Mouse (Mus musculus): Measurements from ENCODE around the gene Ctbs. TPM values are rescaled to one million over a fixed set of nuclear protein-coding genes. Genes with fewer than 3 reads are reported as not detected.
"Not testable (repeated sequence)": the region's sequence is repeated elsewhere in the genome, so short reads cannot be mapped to it uniquely, and the experiment has no call there.

The Ctbs gene
- total RNA-seq, 1 experiment = 10.4 TPM

- Histone ChIP-seq H3K27ac (ENCODE audit: insufficient read depth, low read depth, low read length, poor library complexity, severe bottlenecking) (no peak overlapping the region), H3K9ac (ENCODE audit: insufficient read depth, low read depth, low read length, poor library complexity, severe bottlenecking) (no peak overlapping the region), H3K4me1 (ENCODE audit: control insufficient read depth in 2 of 2, insufficient read depth in 2 of 2, low read length in 2 of 2, poor library complexity in 1 of 2) (peaks cover 0 to 13% of the 10 kb centered on the region in 2 experiments; a peak in 1 of 4 replicates), H3K36me3 (ENCODE audit: control insufficient read depth, insufficient read depth, low read length, poor library complexity, severe bottlenecking) (peaks cover 25% of the 10 kb centered on the region), H3K4me3 (ENCODE audit: insufficient read depth in 1 of 2, low read depth in 1 of 2, low read length in 2 of 2, poor library complexity in 1 of 2, severe bottlenecking in 1 of 2) (no peak overlapping the region), H3K9me3 (ENCODE audit: control insufficient read depth, insufficient read depth, low read depth, low read length) (no peaks in the 10 kb centered on the region)
- no peak for TF ChIP-seq ZC3H11A (IDR thresholded peaks at IDR 0.05; ENCODE audit: borderline replicate concordance, low read depth, low read length)
- TF ChIP-seq CHD2 (IDR thresholded peaks at IDR 0.05; ENCODE audit: low read depth, low read length) = no peak
- no peak for TF ChIP-seq HCFC1 (IDR thresholded peaks at IDR 0.05; ENCODE audit: borderline replicate concordance, insufficient read depth, low read length)
- TF ChIP-seq ZNF384 (IDR thresholded peaks at IDR 0.05; ENCODE audit: low read depth, low read length) = no peak
- no peak for TF ChIP-seq MAFK (IDR thresholded peaks at IDR 0.05; ENCODE audit: insufficient read depth, low read depth, low read length)
- DNase-seq (ENCODE audit: low read depth, low spot score) = no peak
- in situ Hi-C loops (cut with MboI; ENCODE audit: low sequenced_read_pairs in 2 of 2, unreplicated experiment in 2 of 2) = no loop called here
Measured at GRCm38 (mm10) chr3:146423710-146424109, 25.9 kb upstream of the Ctbs start.

- Histone ChIP-seq H3K36me3 (ENCODE audit: control insufficient read depth, insufficient read depth, low read length, poor library complexity, severe bottlenecking) (peaks cover 23% of the 10 kb centered on the region), H3K27ac (ENCODE audit: insufficient read depth, low read depth, low read length, poor library complexity, severe bottlenecking) (no peak overlapping the region), H3K9ac (ENCODE audit: insufficient read depth, low read depth, low read length, poor library complexity, severe bottlenecking) (no peak overlapping the region), H3K9me3 (ENCODE audit: control insufficient read depth, insufficient read depth, low read depth, low read length) (no peaks in the 10 kb centered on the region), H3K4me3 (ENCODE audit: insufficient read depth in 1 of 2, low read depth in 1 of 2, low read length in 2 of 2, poor library complexity in 1 of 2, severe bottlenecking in 1 of 2) (no peak overlapping the region), H3K4me1 (ENCODE audit: control insufficient read depth in 2 of 2, insufficient read depth in 2 of 2, low read length in 2 of 2, poor library complexity in 1 of 2) (peaks cover 0 to 13% of the 10 kb centered on the region in 2 experiments; a peak in 1 of 4 replicates)
- in situ Hi-C loops (cut with MboI; ENCODE audit: low sequenced_read_pairs in 2 of 2, unreplicated experiment in 2 of 2) = no loop called here
- TF ChIP-seq CHD2 (IDR thresholded peaks at IDR 0.05; ENCODE audit: low read depth, low read length) = no peak
- no peak for DNase-seq (ENCODE audit: low read depth, low spot score)
Measured at GRCm38 (mm10) chr3:146424306-146424900, 25.2 kb upstream of the Ctbs start.

GRCm38 (mm10) chr3:146425902-146426301 is 23.7 kb upstream of the Ctbs start:
- Histone ChIP-seq H3K9ac (ENCODE audit: insufficient read depth, low read depth, low read length, poor library complexity, severe bottlenecking) (no peak overlapping the region), H3K4me3 (ENCODE audit: insufficient read depth in 1 of 2, low read depth in 1 of 2, low read length in 2 of 2, poor library complexity in 1 of 2, severe bottlenecking in 1 of 2) (no peak overlapping the region), H3K36me3 (ENCODE audit: control insufficient read depth, insufficient read depth, low read length, poor library complexity, severe bottlenecking) (peaks cover 16% of the 10 kb centered on the region), H3K4me1 (ENCODE audit: control insufficient read depth in 2 of 2, insufficient read depth in 2 of 2, low read length in 2 of 2, poor library complexity in 1 of 2) (peaks cover 0 to 13% of the 10 kb centered on the region in 2 experiments; a peak in 1 of 4 replicates), H3K9me3 (ENCODE audit: control insufficient read depth, insufficient read depth, low read depth, low read length) (no peaks in the 10 kb centered on the region), H3K27ac (ENCODE audit: insufficient read depth, low read depth, low read length, poor library complexity, severe bottlenecking) (no peak overlapping the region)
- in situ Hi-C loops (cut with MboI; ENCODE audit: low sequenced_read_pairs in 2 of 2, unreplicated experiment in 2 of 2) = no loop called here
- no peak for DNase-seq (ENCODE audit: low read depth, low spot score)
- no peak for TF ChIP-seq ZC3H11A (IDR thresholded peaks at IDR 0.05; ENCODE audit: borderline replicate concordance, low read depth, low read length)
- no peak for TF ChIP-seq ZNF384 (IDR thresholded peaks at IDR 0.05; ENCODE audit: low read depth, low read length)
- TF ChIP-seq MAFK (IDR thresholded peaks at IDR 0.05; ENCODE audit: insufficient read depth, low read depth, low read length) = no peak
- TF ChIP-seq HCFC1 (IDR thresholded peaks at IDR 0.05; ENCODE audit: borderline replicate concordance, insufficient read depth, low read length) = no peak
- TF ChIP-seq CHD2 (IDR thresholded peaks at IDR 0.05; ENCODE audit: low read depth, low read length) = no peak

- in situ Hi-C loops (cut with MboI; ENCODE audit: low sequenced_read_pairs in 2 of 2, unreplicated experiment in 2 of 2) = no loop called here
- no peak for DNase-seq (ENCODE audit: low read depth, low spot score)
- Histone ChIP-seq H3K9me3 (ENCODE audit: control insufficient read depth, insufficient read depth, low read depth, low read length) (no peaks in the 10 kb centered on the region), H3K27ac (ENCODE audit: insufficient read depth, low read depth, low read length, poor library complexity, severe bottlenecking) (no peak overlapping the region), H3K36me3 (ENCODE audit: control insufficient read depth, insufficient read depth, low read length, poor library complexity, severe bottlenecking) (peaks cover 22% of the 10 kb centered on the region), H3K4me1 (ENCODE audit: control insufficient read depth in 2 of 2, insufficient read depth in 2 of 2, low read length in 2 of 2, poor library complexity in 1 of 2) (peaks cover 0 to 13% of the 10 kb centered on the region in 2 experiments; a peak in 1 of 4 replicates), H3K4me3 (ENCODE audit: insufficient read depth in 1 of 2, low read depth in 1 of 2, low read length in 2 of 2, poor library complexity in 1 of 2, severe bottlenecking in 1 of 2) (no peak overlapping the region), H3K9ac (ENCODE audit: insufficient read depth, low read depth, low read length, poor library complexity, severe bottlenecking) (no peak overlapping the region; the same call in 1 of the 2 replicates)
- TF ChIP-seq MAFK (IDR thresholded peaks at IDR 0.05; ENCODE audit: insufficient read depth, low read depth, low read length) (no peak), CHD2 (IDR thresholded peaks at IDR 0.05; ENCODE audit: low read depth, low read length) (no peak), ZNF384 (IDR thresholded peaks at IDR 0.05; ENCODE audit: low read depth, low read length) (no peak), HCFC1 (IDR thresholded peaks at IDR 0.05; ENCODE audit: borderline replicate concordance, insufficient read depth, low read length) (no peak), ZC3H11A (IDR thresholded peaks at IDR 0.05; ENCODE audit: borderline replicate concordance, low read depth, low read length) (no peak)
Measured at GRCm38 (mm10) chr3:146426489-146426888, 23.1 kb upstream of the Ctbs start.

DNA sequence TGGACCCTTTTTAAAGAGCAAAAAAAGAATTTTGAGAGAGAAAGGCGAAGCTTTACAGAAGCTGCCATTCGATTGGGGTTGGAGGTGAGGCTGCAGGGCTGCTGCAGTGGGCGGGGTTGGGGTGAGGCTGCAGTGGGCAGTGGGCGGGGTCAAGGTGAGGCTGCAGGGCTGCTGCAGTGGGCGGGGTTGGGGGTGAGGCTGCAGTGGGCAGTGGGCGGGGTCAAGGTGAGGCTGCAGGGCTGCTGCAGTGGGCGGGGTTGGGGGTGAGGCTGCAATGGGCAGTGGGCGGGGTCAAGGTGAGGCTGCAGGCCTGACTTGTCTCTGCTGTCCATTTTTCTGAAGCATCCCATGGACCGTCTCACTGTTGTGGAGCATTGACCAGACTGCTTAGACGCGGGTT is 16.5 kb upstream of the Ctbs start:
- in situ Hi-C loops (cut with MboI; ENCODE audit: low sequenced_read_pairs in 2 of 2, unreplicated experiment in 2 of 2); H3K27ac ChIP-seq (ENCODE audit: insufficient read depth, low read depth, low read length, poor library complexity, severe bottlenecking); DNase-seq (ENCODE audit: low read depth, low spot score); H3K9ac ChIP-seq (ENCODE audit: insufficient read depth, low read depth, low read length, poor library complexity, severe bottlenecking); H3K4me3 ChIP-seq (ENCODE audit: insufficient read depth in 1 of 2, low read depth in 1 of 2, low read length in 2 of 2, poor library complexity in 1 of 2, severe bottlenecking in 1 of 2); H3K4me1 ChIP-seq (ENCODE audit: control insufficient read depth in 2 of 2, insufficient read depth in 2 of 2, low read length in 2 of 2, poor library complexity in 1 of 2); H3K9me3 ChIP-seq (ENCODE audit: control insufficient read depth, insufficient read depth, low read depth, low read length): not testable (repeated sequence)
- H3K36me3 ChIP-seq (ENCODE audit: control insufficient read depth, insufficient read depth, low read length, poor library complexity, severe bottlenecking) = peaks cover 41% of the 10 kb centered on the region

All from ES-E14 (cell line).